Mouse (Mus musculus) ES-CJ7 (cell line): ENCODE results near the gene Rpp14.

ENCODE experiments used
- DNase-seq: peaks from one replicate; pipeline ENCODE4 v3.0.0; 2011; ENCODE audit warnings: low read depth, low spot score

Gene Rpp14

GRCm38 (mm10) chr14:8059938-8060337 is 20.2 kb upstream of the Rpp14 start:
- peak; percentile 39 for DNase-seq

GRCm38 (mm10) chr14:8062076-8062475 is 18.1 kb upstream of the Rpp14 start:
- peak; percentile 77 for DNase-seq

DNA sequence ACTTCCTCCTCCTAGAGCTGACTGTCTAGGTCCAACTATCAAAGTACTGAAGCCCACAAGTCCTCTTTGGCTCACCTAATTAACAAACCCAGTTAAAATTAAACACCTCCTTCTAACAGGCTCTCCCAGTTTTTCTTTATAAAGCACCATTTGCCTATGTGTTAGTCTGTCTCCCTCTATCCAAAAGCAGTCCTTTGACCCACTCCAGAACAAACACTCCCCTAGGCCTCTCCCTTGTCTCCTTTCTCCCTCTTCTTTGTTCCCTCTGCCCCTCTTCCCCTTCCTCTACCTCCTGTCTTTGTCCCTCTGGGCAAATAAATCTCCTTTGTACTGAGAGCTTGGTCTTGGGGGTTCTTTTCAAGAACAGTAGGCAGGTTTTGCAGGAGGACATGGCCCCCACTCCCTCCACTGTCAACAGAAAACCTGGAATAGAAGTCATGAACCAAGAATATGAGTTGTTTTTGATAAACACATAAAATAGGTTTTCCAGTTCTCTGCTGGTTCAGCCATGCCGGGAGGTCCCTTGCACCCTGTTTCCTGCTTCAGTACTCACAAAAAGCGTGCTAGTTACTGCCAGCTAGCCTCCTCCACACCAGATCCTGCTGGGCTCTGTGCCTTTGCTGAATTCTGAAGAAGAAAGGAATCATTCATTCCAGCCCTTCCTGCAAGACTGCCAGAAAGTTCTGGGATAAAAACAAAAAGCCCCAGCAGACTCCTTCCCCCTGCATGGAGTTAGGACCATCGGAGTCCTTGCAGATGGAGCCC is 17.4 kb upstream of the Rpp14 start:
- DNase-seq, result no peak

GRCm38 (mm10) chr14:8063835-8064785 is 16.1 kb upstream of the Rpp14 start:
- DNase-seq, result no peak

GRCm38 (mm10) chr14:8080718-8081117 is 551 bp downstream of the Rpp14 start:
- peak; percentile 40 for DNase-seq

GRCm38 (mm10) chr14:8082949-8083348 is 2.8 kb downstream of the Rpp14 start:
- DNase-seq, result no peak

DNA sequence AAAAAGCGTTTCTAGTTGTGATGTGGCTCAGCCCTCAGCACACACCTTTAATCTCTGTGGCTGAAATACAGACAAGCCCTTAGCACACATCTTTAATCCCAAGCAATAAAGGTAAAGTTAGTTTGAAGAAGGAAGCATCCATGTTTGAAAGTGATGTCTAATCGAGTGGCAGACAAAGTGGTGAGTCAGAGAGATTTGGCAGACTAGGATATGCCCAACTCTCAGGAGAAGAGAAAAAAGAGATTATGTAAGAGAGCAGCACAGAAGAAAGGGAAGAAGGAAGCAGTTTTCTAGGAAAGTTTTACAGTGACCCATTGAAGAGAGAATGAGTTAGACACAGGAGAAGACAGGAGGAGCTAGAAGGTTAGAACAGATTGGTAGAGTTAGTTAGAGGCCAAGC is 8.8 kb downstream of the Rpp14 start:
- no peak for DNase-seq

GRCm38 (mm10) chr14:8092573-8092972 is 12.4 kb downstream of the Rpp14 start:
- peak; percentile 54 for DNase-seq

DNA sequence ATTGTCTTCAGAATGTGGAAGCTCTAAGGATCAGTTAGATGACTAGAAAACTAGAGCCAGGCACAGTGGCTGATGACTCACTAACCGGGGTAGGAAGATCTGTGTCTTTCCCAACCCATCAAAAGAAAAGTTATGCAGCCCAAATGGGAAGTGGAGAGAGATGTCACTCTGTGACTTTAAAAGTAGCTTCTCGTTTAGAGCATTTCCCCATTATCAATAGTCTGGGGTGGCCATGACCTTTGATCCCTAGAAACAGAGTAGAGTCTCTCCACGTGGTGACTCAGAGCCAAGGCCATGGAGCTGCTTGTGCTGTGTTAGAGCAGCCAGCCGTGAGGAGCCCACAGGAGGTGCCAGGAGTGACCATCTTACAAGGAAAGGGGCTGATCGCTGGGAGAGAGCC is 13.3 kb downstream of the Rpp14 start:
- DNase-seq, result no peak

GRCm38 (mm10) chr14:8094931-8095561 is 14.9 kb downstream of the Rpp14 start:
- DNase-seq, result no peak

DNA sequence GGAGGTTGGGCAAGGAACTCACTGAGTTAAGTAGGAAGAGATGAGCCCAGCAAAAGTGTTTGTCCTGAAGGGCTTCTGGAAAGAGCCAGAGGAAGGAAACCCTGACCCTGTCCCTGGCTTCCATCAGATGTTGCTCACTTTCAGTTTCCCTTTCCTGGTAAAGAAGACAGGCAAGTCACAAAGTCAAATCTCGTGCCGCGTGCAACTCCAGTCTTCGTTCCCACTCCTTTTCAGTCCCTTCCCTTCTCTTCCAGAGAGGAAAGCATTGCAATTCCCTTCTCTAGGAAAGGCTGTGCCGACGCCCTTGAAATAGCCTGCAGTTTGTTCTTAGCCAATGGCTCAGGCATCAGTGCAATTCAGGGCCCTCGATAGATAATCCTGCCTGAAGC is 15.4 kb downstream of the Rpp14 start:
- DNase-seq, result peak; percentile 27

DNA sequence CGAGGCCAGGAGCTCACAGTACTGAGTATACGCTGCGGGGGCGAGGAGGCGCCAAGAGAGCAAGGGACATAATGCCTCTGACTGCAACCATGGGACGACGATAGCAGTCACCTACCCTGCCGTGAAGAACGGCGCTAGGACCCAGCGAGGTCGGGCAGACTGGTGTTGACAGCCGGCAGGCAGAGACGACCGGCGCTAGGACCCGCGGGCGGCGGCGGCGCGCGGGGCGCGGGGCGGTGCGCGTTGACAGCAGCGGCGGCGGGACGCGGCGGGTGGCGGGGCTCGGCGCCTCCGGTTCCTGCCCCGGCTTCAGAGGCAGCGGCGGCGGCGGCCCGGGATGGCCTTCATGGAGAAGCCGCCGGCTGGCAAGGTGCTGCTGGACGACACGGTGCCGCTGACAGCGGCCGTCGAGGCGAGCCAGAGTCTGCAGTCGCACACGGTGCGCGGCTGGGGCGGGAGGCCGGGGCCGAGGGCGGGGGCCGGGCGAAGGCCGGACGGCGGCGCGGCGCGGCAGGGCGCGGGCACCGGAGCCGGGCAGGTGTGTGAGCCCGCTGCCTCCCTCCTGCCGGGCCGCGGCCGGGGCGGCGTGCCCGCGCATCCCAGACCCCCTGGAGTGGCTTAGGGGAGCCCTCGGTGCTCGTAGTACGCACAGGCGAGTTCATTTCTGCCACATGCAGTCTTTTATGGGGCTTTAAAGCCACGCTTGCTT is 18.0 kb downstream of the Rpp14 start, which contains the start of gene Pxk:
TSS of gene Pxk (plus strand) at position 234 of the 709 bp plus-strand sequence.
- DNase-seq, result peak; percentile 65

- DNase-seq, result no peak
Measured at GRCm38 (mm10) chr14:8098687-8098995, 18.5 kb downstream of the Rpp14 start.

DNA sequence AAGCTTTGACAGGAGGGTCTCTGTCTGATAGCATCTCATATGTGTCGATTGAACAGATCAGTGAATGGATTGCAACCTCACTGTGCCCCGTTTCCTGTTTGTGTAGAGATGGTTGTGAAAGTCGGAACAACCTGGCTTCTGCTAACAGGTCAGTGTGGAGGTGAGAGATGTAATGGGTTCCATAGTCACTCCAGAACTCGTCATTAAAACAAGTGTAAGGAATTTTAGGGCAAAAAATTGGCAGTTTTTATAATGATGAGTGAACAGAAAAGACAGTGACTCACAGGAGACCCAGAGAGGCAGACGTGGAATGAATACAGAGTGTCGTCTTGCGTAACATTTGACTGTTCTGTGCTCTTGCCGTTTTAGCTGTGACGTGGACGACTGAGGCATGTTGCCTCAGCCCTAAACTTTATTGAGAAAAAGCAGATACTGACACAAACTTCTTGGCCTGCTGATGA is 19.4 kb downstream of the Rpp14 start:
- DNase-seq, result no peak

GRCm38 (mm10) chr14:8101886-8102285 is 21.7 kb downstream of the Rpp14 start:
- DNase-seq, result no peak

DNA sequence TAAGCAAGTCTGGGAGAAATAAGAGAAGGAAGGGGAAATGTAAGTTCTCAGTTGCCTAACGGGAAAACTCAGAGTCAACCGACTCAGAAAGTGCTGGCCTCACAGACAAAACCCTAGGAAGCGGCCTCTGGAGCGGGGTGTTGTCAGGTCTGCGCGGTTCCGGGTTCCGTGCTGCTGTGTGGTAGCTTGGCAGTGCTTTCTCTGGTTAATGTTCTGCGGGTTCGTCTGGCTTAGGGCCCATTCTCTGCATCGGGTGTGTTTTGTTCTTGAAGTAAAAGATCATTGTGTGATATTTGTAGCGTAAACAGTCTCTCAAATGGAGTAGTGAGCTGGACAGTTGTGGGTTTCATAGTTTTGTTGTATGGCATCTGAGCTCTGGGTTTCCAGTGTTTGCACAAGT is 22.5 kb downstream of the Rpp14 start:
- DNase-seq, result no peak

GRCm38 (mm10) chr14:8108047-8108446 is 27.9 kb downstream of the Rpp14 start:
- no peak for DNase-seq

GRCm38 (mm10) chr14:8108976-8109375 is 28.8 kb downstream of the Rpp14 start:
- no peak for DNase-seq

GRCm38 (mm10) chr14:8111545-8111944 is 31.4 kb downstream of the Rpp14 start:
- no peak for DNase-seq

DNA sequence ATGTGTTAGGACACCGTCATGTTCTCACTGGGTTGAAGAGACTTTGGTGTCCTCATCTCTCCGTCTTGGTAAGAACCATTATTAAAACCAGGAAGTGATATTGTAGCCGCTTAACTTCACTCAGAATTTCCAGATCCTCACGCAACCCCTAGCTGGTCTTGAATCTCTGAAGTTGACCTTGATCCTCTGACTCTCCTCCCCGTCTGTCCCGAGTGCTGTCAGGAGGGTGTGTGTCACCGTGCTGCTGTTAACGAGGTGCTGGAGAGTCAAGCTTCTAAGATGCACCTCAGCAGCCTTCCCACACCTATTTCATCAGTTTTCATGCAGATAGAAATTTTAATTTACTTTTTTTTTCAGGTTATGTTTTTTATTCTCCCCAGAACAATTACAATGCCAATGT is 31.9 kb downstream of the Rpp14 start:
- no peak for DNase-seq

- DNase-seq, result no peak
Measured at GRCm38 (mm10) chr14:8113616-8114015, 33.4 kb downstream of the Rpp14 start.

DNA sequence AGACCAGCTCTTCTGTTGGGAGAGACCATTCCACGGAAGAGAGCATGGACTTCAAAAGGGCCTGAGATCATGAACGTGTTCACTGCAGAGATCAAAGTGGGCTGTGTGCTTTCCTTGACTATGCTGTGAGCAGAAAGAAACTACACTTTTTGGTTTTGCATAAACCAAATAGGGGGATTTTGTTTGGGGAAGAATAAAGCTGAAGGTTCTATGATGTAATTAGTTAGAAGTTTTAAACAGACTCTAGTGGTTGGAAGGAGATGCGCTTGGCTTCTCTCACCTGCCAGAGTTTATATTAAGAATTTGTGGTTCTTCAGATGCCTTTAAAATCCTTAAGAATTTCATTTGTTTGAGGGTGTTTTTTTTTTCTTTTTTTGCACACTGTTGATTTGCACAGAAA is 34.1 kb downstream of the Rpp14 start:
- DNase-seq, result no peak
